In the genomic region with DNA sequence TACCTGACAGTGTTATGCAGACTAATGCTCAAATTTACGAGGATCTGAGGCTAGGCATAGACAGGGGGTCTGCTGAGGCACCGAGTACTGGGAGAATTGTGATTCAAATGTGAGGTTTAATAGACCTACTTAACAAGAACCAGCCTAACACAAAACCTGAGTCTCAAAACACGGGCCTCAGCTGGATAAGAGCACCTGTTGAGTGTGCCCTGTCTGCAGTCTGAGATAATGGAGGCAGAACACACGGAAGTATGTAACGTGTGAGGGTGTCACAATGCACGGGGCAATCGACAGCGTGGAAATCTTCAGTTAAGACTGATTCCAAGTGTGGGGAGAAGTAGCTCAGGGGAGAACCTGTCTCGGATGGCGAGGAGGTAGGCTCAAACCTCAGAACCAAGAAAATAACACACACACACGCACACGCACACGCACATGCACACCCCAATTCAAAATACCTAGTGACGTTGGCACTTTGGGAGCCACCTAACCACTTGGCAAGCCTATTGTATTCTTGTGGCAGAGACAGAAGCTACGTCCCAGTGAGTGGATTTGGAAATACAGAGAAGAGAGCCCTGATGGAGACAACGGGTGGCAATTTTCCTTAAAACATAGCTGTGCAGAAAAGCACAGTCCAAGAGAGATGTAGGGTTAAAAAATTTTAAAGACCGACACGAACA, we compare ENCODE assay signal across 9 mouse cellular contexts. TPM values are rescaled to one million over a fixed set of nuclear protein-coding genes. Genes with fewer than 3 reads are reported as not detected.
A peak's percentile ranks its signal among the peaks of the same experiment; 100 is the strongest.
DNase-seq lines count a peak whose midpoint lies in the region; ATAC-seq and TF ChIP-seq lines count a peak whose summit lies in the region.
"Had no signal": no experiment of that assay in that cellular context is flagged by ENCODE, and none has a peak within 500 bp of the region (broad histone marks: within the 10 kb centered on the region; RNA-seq: fewer than 3 reads in every experiment).

No protein-coding gene starts in this region.

- H3K9ac ChIP-seq in lung, embryonic 15.5 days = peak overlapping the region; percentile 98
- H3K9ac ChIP-seq in forebrain, embryonic 11.5 days (ENCODE audit: low read length) = peak overlapping the region; percentile 89
- H3K9ac ChIP-seq in neural tube, embryonic 12.5 days = peak overlapping the region; percentile 93

- no peaks in the 10 kb centered on the region for H3K9me3 ChIP-seq in lung, embryonic 15.5 days
- no peaks in the 10 kb centered on the region for H3K9me3 ChIP-seq in forebrain, embryonic 11.5 days (ENCODE audit: control insufficient read depth, low read length)
- no peaks in the 10 kb centered on the region for H3K9me3 ChIP-seq in neural tube, embryonic 12.5 days

- no peak for DNase-seq in lung, postnatal 14 days
- DNase-seq in forebrain, embryonic 11.5 days (ENCODE audit: low spot score) = no peak
- peak; percentile 77 for DNase-seq in liver
- DNase-seq in testis, postnatal 14 days (ENCODE audit: low spot score) = no peak
- DNase-seq in right cerebral cortex, postnatal 10 days (ENCODE audit: low spot score in 2 of 2) = no peak

- H3K36me3 ChIP-seq in lung, embryonic 15.5 days = no peaks in the 10 kb centered on the region
- H3K36me3 ChIP-seq in forebrain, embryonic 11.5 days (ENCODE audit: control insufficient read depth, insufficient read depth, low read length) = no peaks in the 10 kb centered on the region
- no peaks in the 10 kb centered on the region for H3K36me3 ChIP-seq in neural tube, embryonic 12.5 days

- no peak for TF ChIP-seq CTCF in bone marrow, adult 2 months (IDR thresholded peaks at IDR 0.05; ENCODE audit: control insufficient read depth, insufficient read depth, low read length)

- ATAC-seq in lung, embryonic 15.5 days (ENCODE audit: borderline replicate concordance, extremely low read depth, low FRiP score, low TSS enrichment) = no peak
- ATAC-seq in forebrain, embryonic 11.5 days (replicated peaks; ENCODE audit: low FRiP score) = no peak; the same call in 1 of the 2 replicates
- ATAC-seq in neural tube, embryonic 12.5 days (ENCODE audit: low FRiP score, low read depth) = no peak

- H3K4me1 ChIP-seq in lung, embryonic 15.5 days = peaks cover 16% of the 10 kb centered on the region; the same call in 1 of the 2 replicates
- peaks cover 4% of the 10 kb centered on the region; the same call in 1 of the 2 replicates for H3K4me1 ChIP-seq in bone marrow, adult 2 months (ENCODE audit: control insufficient read depth, insufficient read depth, low read length)
- peaks cover 6% of the 10 kb centered on the region; the same call in 1 of the 2 replicates for H3K4me1 ChIP-seq in forebrain, embryonic 11.5 days (replicated peaks; ENCODE audit: control insufficient read depth, insufficient read depth, low read length)
- H3K4me1 ChIP-seq in neural tube, embryonic 12.5 days = peaks cover 10% of the 10 kb centered on the region

- peak overlapping the region; percentile 96 for H3K4me3 ChIP-seq in lung, embryonic 15.5 days
- H3K4me3 ChIP-seq in bone marrow, adult 2 months (replicated peaks; ENCODE audit: control insufficient read depth, low read depth, low read length) = peak overlapping the region; percentile 94
- peak overlapping the region; percentile 58 for H3K4me3 ChIP-seq in forebrain, embryonic 11.5 days (ENCODE audit: low read depth, low read length)
- peak overlapping the region; percentile 84 for H3K4me3 ChIP-seq in neural tube, embryonic 12.5 days

- H3K27ac ChIP-seq in lung, embryonic 15.5 days = no peak overlapping the region
- peak overlapping the region; percentile 34 for H3K27ac ChIP-seq in bone marrow, adult 2 months (ENCODE audit: control insufficient read depth, insufficient read depth, low read depth, low read length, poor library complexity)
- H3K27ac ChIP-seq in forebrain, embryonic 11.5 days (ENCODE audit: low read depth, low read length) = no peak overlapping the region
- no peak overlapping the region for H3K27ac ChIP-seq in neural tube, embryonic 12.5 days

- H3K27me3 ChIP-seq in lung, embryonic 15.5 days = no peaks in the 10 kb centered on the region
- no peaks in the 10 kb centered on the region for H3K27me3 ChIP-seq in forebrain, embryonic 11.5 days (ENCODE audit: control insufficient read depth, insufficient read depth, low read length)
- H3K27me3 ChIP-seq in neural tube, embryonic 12.5 days (replicated peaks) = no peaks in the 10 kb centered on the region

- 46% methylated on average over 18 of the region's 18 CpGs for WGBS in lung, embryonic 15.5 days
- WGBS in bone marrow, adult 2 months = 15% methylated on average over 18 of the region's 18 CpGs
- 69% methylated on average over 18 of the region's 18 CpGs for WGBS in forebrain, embryonic 11.5 days
- WGBS in neural tube, embryonic 12.5 days = 59% methylated on average over 18 of the region's 18 CpGs

- no peak for TF ChIP-seq POLR2A in bone marrow, adult 2 months (IDR thresholded peaks at IDR 0.05; ENCODE audit: borderline replicate concordance, control insufficient read depth, low read depth, low read length)

- peak overlapping the region; percentile 77 for H3K4me2 ChIP-seq in lung, embryonic 15.5 days
- peak overlapping the region; percentile 58 for H3K4me2 ChIP-seq in forebrain, embryonic 11.5 days (ENCODE audit: low read depth, low read length, severe bottlenecking)
- peak overlapping the region; percentile 81 for H3K4me2 ChIP-seq in neural tube, embryonic 12.5 days (replicated peaks)

RNA-seq across cellular contexts. Expression of a gene that starts 1.2 kb away (rescaled TPM):
- polyA plus RNA-seq in lung, embryonic 15.5 days (2015; fragmentation: Nextera tagmentation; extraction: Ambion mirVana) = 11.1 and 11.3 TPM in 2 replicates
- 11.9 and 18.5 TPM in 2 replicates for polyA plus RNA-seq in bone marrow, adult 2 months (2011; ENCODE audit: insufficient read depth, insufficient read length, low replicate concordance, missing spikeins)
- polyA plus RNA-seq in forebrain, embryonic 11.5 days (2014; fragmentation: Nextera tagmentation; extraction: Ambion mirVana) = 26.7 and 28.7 TPM in 2 replicates
- 13.3 and 13.6 TPM in 2 replicates for polyA plus RNA-seq in neural tube, embryonic 12.5 days (2016; fragmentation: Nextera tagmentation; extraction: Ambion mirVana)

RNA-seq across cellular contexts. Expression of a gene that starts 1.2 kb away (rescaled TPM):
- polyA plus RNA-seq in lung, embryonic 15.5 days (2015; fragmentation: Nextera tagmentation; extraction: Ambion mirVana) = 49.6 and 51.9 TPM in 2 replicates
- polyA plus RNA-seq in bone marrow, adult 2 months (2011; ENCODE audit: insufficient read depth, insufficient read length, low replicate concordance, missing spikeins) = 16.3 and 22.6 TPM in 2 replicates
- 46.5 and 51.9 TPM in 2 replicates for polyA plus RNA-seq in forebrain, embryonic 11.5 days (2014; fragmentation: Nextera tagmentation; extraction: Ambion mirVana)
- polyA plus RNA-seq in neural tube, embryonic 12.5 days (2016; fragmentation: Nextera tagmentation; extraction: Ambion mirVana) = 35.2 and 39.9 TPM in 2 replicates

RNA-seq across cellular contexts. Expression of a gene that starts 54.1 kb away (rescaled TPM):
- not detected in 2 replicates for polyA plus RNA-seq in lung, embryonic 15.5 days (2015; fragmentation: Nextera tagmentation; extraction: Ambion mirVana)
- not detected in 2 replicates for polyA plus RNA-seq in bone marrow, adult 2 months (2011; ENCODE audit: insufficient read depth, insufficient read length, low replicate concordance, missing spikeins)
- polyA plus RNA-seq in forebrain, embryonic 11.5 days (2014; fragmentation: Nextera tagmentation; extraction: Ambion mirVana) = not detected in 2 replicates
- polyA plus RNA-seq in neural tube, embryonic 12.5 days (2016; fragmentation: Nextera tagmentation; extraction: Ambion mirVana) = not detected in 2 replicates
- polyA plus RNA-seq: large intestine, adult 2 months had no signal
